Mouse (Mus musculus): ENCODE data around the gene Spint2.

DNA sequence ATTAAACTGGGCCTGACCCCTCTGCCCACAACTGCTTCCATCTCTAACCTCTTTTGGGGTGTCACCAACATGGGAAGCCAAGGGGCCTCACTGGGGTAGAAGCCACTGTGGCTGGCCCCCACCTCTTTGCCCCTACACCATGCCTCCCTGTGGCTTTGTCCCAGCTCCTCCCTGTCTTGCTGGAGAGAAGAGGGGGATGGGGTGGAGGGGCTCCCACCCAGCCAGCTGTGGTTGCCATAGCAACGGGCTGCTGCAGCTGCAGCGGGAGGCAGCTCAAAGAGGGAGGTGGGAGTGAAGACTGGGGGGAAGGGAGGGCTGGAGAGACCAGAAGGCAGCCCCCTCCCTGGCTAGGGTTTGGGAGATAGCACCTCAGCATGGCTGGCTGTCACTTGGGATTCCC lies 35.8 kb upstream of the Spint2 start:
- TF ChIP-seq POLR2AphosphoS2 (IDR thresholded peaks at IDR 0.05; ENCODE audit: low read depth, low read length) = no peak
- TF ChIP-seq GABPA (IDR thresholded peaks at IDR 0.05; ENCODE audit: insufficient replicate concordance, low read depth, low read length) = no peak
- TF ChIP-seq ZC3H11A (IDR thresholded peaks at IDR 0.05; ENCODE audit: low read depth, low read length) = no peak
- TF ChIP-seq MXI1 (IDR thresholded peaks at IDR 0.05; ENCODE audit: low read depth, low read length) = no peak
